Mouse (Mus musculus): Measurements from ENCODE around the gene Mcm7. TPM values are rescaled to one million over a fixed set of nuclear protein-coding genes. Genes with fewer than 3 reads are reported as not detected.
A peak's percentile ranks its signal among the peaks of the same experiment; 100 is the strongest.

Mcm7 gene
- polyA plus RNA-seq, 1 experiment from 2014 or later: 373 TPM

DNA sequence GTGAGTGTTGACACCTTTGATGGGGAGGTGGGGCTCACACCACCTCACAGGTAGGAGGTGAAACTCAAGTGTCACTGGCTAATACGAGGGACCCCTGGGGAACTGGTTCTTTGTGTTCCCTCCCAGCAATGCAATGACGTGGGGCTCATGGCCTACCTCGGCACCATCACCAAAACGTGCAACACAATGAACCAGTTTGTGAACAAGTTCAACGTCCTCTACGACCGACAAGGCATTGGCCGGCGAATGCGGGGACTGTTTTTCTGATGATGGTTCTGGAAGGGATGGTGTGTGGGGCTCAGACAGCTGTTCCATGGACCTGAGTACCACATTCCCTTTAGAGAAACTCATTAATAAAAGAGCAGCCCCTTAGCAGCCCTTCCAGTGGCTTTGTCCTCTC, 8.6 kb downstream of the Mcm7 start:
- peaks cover 36% of the 10 kb centered on the region for H3K36me3 ChIP-seq (ENCODE audit: control insufficient read depth, insufficient read depth, low read length)
- ATAC-seq (replicated peaks; ENCODE audit: low FRiP score) (no peak), DNase-seq (ENCODE audit: low spot score) (no peak)
- H3K9me3 ChIP-seq (ENCODE audit: control insufficient read depth, low read length): no peaks in the 10 kb centered on the region
- H3K27me3 ChIP-seq (ENCODE audit: control insufficient read depth, insufficient read depth, low read length): no peaks in the 10 kb centered on the region
- no peak overlapping the region for H3K27ac ChIP-seq (ENCODE audit: low read depth, low read length)
- H3K4me2 ChIP-seq (ENCODE audit: low read depth, low read length, severe bottlenecking): no peak overlapping the region
- 66% methylated on average over 10 of the region's 10 CpGs for WGBS
- H3K4me1 ChIP-seq (replicated peaks; ENCODE audit: control insufficient read depth, insufficient read depth, low read length): peaks cover 4% of the 10 kb centered on the region; the same call in 1 of the 2 replicates
- no peak overlapping the region for H3K4me3 ChIP-seq (ENCODE audit: low read depth, low read length)
- H3K9ac ChIP-seq (ENCODE audit: low read length): no peak overlapping the region

DNA sequence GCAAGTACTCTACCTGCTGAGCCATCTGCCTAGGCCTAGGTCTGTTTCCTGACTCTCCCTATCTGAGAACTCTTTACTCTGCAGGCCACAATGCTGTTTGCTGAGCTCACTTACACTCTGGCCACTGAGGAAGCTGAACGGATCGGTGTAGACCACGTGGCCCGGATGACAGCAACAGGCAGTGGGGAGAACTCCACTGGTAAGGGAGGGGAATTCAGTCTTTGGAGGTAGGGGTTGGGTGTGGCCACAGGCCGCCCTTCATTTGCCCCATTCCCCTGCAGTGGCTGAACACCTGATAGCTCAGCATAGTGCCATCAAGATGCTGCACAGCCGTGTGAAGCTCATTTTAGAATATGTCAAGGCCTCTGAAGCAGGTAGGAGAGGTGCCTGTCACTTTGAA, 9.2 kb downstream of the Mcm7 start:
- H3K9me3 ChIP-seq (ENCODE audit: control insufficient read depth, low read length): no peaks in the 10 kb centered on the region
- ATAC-seq (replicated peaks; ENCODE audit: low FRiP score) (no peak), DNase-seq (ENCODE audit: low spot score) (no peak)
- peaks cover 4% of the 10 kb centered on the region; the same call in 1 of the 2 replicates for H3K4me1 ChIP-seq (replicated peaks; ENCODE audit: control insufficient read depth, insufficient read depth, low read length)
- no peak overlapping the region for H3K4me2 ChIP-seq (ENCODE audit: low read depth, low read length, severe bottlenecking)
- H3K36me3 ChIP-seq (ENCODE audit: control insufficient read depth, insufficient read depth, low read length): peaks cover 31% of the 10 kb centered on the region; the same call in 1 of the 2 replicates
- no peak overlapping the region for H3K9ac ChIP-seq (ENCODE audit: low read length)
- H3K4me3 ChIP-seq (ENCODE audit: low read depth, low read length): no peak overlapping the region
- H3K27me3 ChIP-seq (ENCODE audit: control insufficient read depth, insufficient read depth, low read length): no peaks in the 10 kb centered on the region
- 76% methylated on average over 6 of the region's 6 CpGs for WGBS
- no peak overlapping the region for H3K27ac ChIP-seq (ENCODE audit: low read depth, low read length)

DNA sequence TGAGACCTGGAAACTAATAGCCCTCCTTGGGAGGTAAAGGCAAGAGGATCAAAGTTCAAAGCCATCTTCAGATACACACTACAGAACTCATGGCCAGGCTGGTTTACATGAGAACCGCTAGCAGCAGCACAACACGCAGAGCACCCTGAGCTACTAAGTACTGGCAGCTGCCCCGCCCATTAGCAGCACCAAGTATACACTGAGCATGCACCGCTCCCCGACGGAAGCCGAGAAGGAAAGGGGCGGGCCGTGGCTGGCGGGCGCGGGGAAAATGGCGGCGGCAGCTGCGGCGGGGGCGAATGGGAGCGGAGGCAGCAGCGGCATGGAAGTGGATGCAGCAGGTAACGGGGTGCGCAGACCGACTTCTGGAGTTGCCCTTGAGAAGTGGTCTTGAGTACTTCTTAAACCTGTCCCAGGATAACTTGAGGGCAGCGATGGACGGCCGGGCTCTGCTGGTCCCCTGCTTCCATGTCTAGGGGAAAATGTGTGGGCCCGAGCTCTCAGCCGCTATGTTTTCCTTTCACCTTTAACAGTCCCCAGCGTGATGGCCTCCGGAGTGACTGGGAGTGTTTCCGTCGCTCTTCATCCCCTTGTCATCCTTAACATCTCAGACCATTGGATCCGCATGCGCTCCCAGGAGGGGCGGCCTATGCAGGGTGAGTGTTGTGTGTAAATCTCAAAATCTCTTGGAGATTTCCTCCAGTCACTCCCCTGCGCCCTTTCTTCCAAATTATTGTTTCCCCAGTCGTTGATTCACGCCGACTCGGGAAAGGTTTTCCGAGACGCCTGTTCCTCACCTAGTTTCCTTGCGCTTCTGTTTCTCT, 11.2 kb downstream of the Mcm7 start, which contains the start of gene Cops6:
Gene Cops6 (plus strand): TSS at position 230 of the 824 bp plus-strand sequence.
- H3K4me1 ChIP-seq (replicated peaks; ENCODE audit: control insufficient read depth, insufficient read depth, low read length): peaks cover 4% of the 10 kb centered on the region; the same call in 1 of the 2 replicates
- no peaks in the 10 kb centered on the region for H3K9me3 ChIP-seq (ENCODE audit: control insufficient read depth, low read length)
- DNase-seq (ENCODE audit: low spot score) (peak; percentile 96), ATAC-seq (replicated peaks; ENCODE audit: low FRiP score) (peak; percentile 95)
- peak within 1 kb of the TSS; percentile 74 for H3K4me3 ChIP-seq (ENCODE audit: low read depth, low read length)
- H3K36me3 ChIP-seq (ENCODE audit: control insufficient read depth, insufficient read depth, low read length): peaks cover 13% of the 10 kb centered on the region; the same call in 1 of the 2 replicates
- 1% methylated on average over 42 of the region's 42 CpGs for WGBS
- peak within 1 kb of the TSS; percentile 54; the same call in 1 of the 2 replicates for H3K27ac ChIP-seq (ENCODE audit: low read depth, low read length)
- H3K9ac ChIP-seq (ENCODE audit: low read length): peak within 1 kb of the TSS; percentile 75
- H3K27me3 ChIP-seq (ENCODE audit: control insufficient read depth, insufficient read depth, low read length): no peaks in the 10 kb centered on the region
- H3K4me2 ChIP-seq (ENCODE audit: low read depth, low read length, severe bottlenecking): peak within 1 kb of the TSS; percentile 53

DNA sequence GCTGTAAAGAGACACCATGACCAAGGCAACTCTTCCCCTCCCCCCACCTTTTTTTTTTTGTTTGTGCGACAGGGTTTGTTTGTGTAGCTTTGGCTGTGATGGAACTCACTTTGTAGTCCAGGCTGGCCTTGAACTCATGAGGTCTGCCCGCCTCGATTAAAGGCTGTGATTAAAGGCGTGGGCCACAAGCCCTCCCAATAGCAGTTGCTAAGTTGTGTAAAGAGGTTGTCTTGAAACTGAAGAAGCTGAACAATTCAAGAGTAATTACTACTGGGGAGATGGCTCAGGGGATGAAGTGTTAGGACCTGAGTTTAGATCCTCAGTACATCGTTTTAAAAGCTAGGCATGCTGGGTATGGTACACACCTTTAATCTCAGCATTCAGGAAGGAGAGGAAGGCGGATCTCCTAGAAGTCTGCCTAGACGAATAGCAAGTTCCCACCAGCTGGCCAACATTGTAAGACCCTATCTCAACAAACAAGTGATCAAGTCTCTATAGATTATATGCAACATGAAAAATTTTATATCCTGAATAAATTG, 11.9 kb downstream of the Mcm7 start:
- Histone ChIP-seq H3K27ac (ENCODE audit: low read depth, low read length) (no peak overlapping the region), H3K36me3 (ENCODE audit: control insufficient read depth, insufficient read depth, low read length) (peaks cover 8% of the 10 kb centered on the region; the same call in 1 of the 2 replicates), H3K4me2 (ENCODE audit: low read depth, low read length, severe bottlenecking) (peak overlapping the region; percentile 40; the same call in 1 of the 2 replicates), H3K27me3 (ENCODE audit: control insufficient read depth, insufficient read depth, low read length) (no peaks in the 10 kb centered on the region), H3K9ac (ENCODE audit: low read length) (peak overlapping the region; percentile 75; the same call in 1 of the 2 replicates), H3K4me1 (replicated peaks; ENCODE audit: control insufficient read depth, insufficient read depth, low read length) (peaks cover 4% of the 10 kb centered on the region; the same call in 1 of the 2 replicates), H3K9me3 (ENCODE audit: control insufficient read depth, low read length) (no peaks in the 10 kb centered on the region), H3K4me3 (ENCODE audit: low read depth, low read length) (peak overlapping the region; percentile 74)
- DNase-seq (ENCODE audit: low spot score) (no peak), ATAC-seq (replicated peaks; ENCODE audit: low FRiP score) (peak; percentile 2; the same call in 1 of the 2 replicates)
- WGBS: 72% methylated on average over 7 of the region's 7 CpGs

DNA sequence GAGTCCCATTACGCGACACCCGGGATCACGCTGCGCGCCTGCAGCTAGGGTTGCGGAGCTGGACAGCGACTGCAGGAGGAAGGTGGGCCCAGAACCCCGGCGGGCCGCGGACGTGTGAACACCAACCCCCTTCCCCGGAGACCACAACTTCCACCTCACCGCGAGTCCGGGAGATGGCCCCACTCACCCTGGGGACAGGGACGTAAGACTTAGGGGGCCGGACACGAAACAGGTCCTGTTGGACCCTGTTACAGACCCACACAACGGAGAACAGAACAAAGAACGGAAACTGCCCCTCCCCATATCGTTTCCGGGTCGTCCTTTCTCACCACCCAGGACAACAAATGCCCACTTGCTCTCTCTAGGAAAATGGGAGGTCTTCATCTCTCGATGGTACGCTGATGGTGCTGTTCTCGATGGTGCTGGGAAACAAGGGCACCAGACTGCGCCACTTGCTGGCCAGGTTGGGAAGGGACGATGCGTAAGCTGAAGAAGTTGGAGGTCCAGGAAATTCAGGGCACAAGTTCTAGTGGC, 16.7 kb downstream of the Mcm7 start, which contains the start of gene Zfp113:
Gene Zfp113 (minus strand): TSS at position 302 of the 534 bp plus-strand sequence.
- Histone ChIP-seq H3K4me2 (ENCODE audit: low read depth, low read length, severe bottlenecking) (peak within 1 kb of the TSS; percentile 69), H3K27me3 (ENCODE audit: control insufficient read depth, insufficient read depth, low read length) (no peaks in the 10 kb centered on the region), H3K4me3 (ENCODE audit: low read depth, low read length) (peak within 1 kb of the TSS; percentile 82), H3K27ac (ENCODE audit: low read depth, low read length) (peak within 1 kb of the TSS; percentile 93), H3K4me1 (replicated peaks; ENCODE audit: control insufficient read depth, insufficient read depth, low read length) (peaks cover 2% of the 10 kb centered on the region; the same call in 1 of the 2 replicates), H3K36me3 (ENCODE audit: control insufficient read depth, insufficient read depth, low read length) (peaks cover 7% of the 10 kb centered on the region), H3K9me3 (ENCODE audit: control insufficient read depth, low read length) (no peaks in the 10 kb centered on the region), H3K9ac (ENCODE audit: low read length) (peak within 1 kb of the TSS; percentile 97)
- peak; percentile 89 for DNase-seq (ENCODE audit: low spot score)
- peak; percentile 97 for ATAC-seq (replicated peaks; ENCODE audit: low FRiP score)
- under 1% methylated on average over 31 of the region's 31 CpGs for WGBS

DNA sequence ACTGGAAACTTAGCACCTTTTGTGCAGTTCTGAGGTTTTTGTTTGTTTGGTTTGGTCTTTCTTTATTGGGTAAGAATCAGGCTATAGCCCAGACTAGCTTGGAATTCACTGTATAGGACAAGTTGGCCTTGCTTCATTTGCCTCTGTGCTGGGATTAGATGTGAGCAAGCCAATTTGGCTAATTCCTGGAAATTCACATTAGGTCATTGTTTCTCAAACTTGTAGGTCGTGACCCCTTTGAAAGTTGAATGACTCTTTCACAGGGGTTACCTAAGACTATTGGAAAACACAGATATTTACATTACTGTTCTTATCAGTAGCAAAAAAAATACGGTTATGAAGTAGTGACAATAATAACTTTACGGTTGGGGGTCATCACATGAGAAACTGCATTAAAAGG, 17.8 kb downstream of the Mcm7 start:
- peak overlapping the region; percentile 69 for H3K4me2 ChIP-seq (ENCODE audit: low read depth, low read length, severe bottlenecking)
- ATAC-seq (replicated peaks; ENCODE audit: low FRiP score) (no peak), DNase-seq (ENCODE audit: low spot score) (no peak)
- peak overlapping the region; percentile 82 for H3K4me3 ChIP-seq (ENCODE audit: low read depth, low read length)
- 84% methylated on average over 3 of the region's 3 CpGs for WGBS
- no peaks in the 10 kb centered on the region for H3K9me3 ChIP-seq (ENCODE audit: control insufficient read depth, low read length)
- peaks cover 10% of the 10 kb centered on the region for H3K36me3 ChIP-seq (ENCODE audit: control insufficient read depth, insufficient read depth, low read length)
- H3K9ac ChIP-seq (ENCODE audit: low read length): peak overlapping the region; percentile 97
- no peaks in the 10 kb centered on the region for H3K27me3 ChIP-seq (ENCODE audit: control insufficient read depth, insufficient read depth, low read length)
- H3K4me1 ChIP-seq (replicated peaks; ENCODE audit: control insufficient read depth, insufficient read depth, low read length): peaks cover 2% of the 10 kb centered on the region; the same call in 1 of the 2 replicates
- no peak overlapping the region for H3K27ac ChIP-seq (ENCODE audit: low read depth, low read length)

DNA sequence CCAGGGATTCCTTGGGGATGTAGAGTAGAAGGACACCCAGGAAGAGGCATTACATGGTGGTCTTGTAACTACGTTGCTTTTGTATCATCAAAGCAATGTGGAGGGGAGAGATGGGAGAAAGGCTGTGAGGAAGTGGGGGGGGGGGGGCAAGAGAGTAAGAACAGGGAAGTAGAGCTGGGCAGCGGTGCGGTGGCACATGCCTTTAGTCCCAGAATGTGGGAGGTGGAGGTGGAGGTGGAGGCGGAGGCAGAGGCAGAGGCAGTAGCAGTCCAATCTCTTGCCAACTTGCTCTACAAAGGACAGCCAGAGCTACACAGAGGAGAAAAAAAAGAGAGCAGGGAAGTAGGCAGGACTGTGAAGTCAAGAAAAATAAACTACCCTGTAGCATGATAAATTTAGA, 33.6 kb downstream of the Mcm7 start:
- Histone ChIP-seq H3K27ac (ENCODE audit: low read depth, low read length) (no peak overlapping the region), H3K9ac (ENCODE audit: low read length) (no peak overlapping the region), H3K36me3 (ENCODE audit: control insufficient read depth, insufficient read depth, low read length) (peaks cover 11% of the 10 kb centered on the region; the same call in 1 of the 2 replicates), H3K27me3 (ENCODE audit: control insufficient read depth, insufficient read depth, low read length) (no peaks in the 10 kb centered on the region), H3K4me3 (ENCODE audit: low read depth, low read length) (no peak overlapping the region), H3K9me3 (ENCODE audit: control insufficient read depth, low read length) (no peaks in the 10 kb centered on the region), H3K4me2 (ENCODE audit: low read depth, low read length, severe bottlenecking) (no peak overlapping the region), H3K4me1 (replicated peaks; ENCODE audit: control insufficient read depth, insufficient read depth, low read length) (no peaks in the 10 kb centered on the region)
- DNase-seq (ENCODE audit: low spot score) (no peak), ATAC-seq (replicated peaks; ENCODE audit: low FRiP score) (no peak)
- WGBS: 85% methylated on average over 4 of the region's 4 CpGs

DNA sequence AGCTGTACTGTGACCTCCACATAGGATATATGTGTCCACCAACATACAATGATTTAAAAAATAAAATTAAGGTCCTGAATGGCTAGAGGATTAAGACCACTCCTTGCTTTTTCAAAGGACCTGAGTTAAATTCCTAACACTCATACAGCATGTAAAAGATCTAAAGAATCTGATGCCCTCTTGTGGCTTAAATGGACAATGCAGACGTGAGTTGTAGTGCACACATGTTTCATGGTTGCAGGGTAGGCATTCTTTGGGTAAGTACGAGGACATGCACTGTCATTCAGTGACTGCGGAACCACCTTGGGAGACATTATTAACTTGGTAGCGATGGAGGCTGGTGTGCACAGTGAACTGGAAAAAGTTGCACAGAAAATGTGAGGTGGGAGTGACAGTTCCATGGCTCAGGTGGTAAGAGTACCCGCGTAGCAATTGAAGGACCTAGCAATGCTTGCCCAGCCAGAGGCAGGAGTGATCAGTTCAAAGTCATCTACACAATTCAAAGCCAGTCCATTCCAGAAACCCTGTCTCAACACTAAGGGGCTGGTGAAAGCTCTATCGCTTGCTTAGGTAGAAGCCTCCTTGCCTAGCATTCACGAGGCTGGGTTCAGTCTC, 34.2 kb downstream of the Mcm7 start:
- no peak overlapping the region for H3K4me2 ChIP-seq (ENCODE audit: low read depth, low read length, severe bottlenecking)
- peaks cover 12% of the 10 kb centered on the region; the same call in 1 of the 2 replicates for H3K36me3 ChIP-seq (ENCODE audit: control insufficient read depth, insufficient read depth, low read length)
- no peaks in the 10 kb centered on the region for H3K9me3 ChIP-seq (ENCODE audit: control insufficient read depth, low read length)
- no peaks in the 10 kb centered on the region for H3K4me1 ChIP-seq (replicated peaks; ENCODE audit: control insufficient read depth, insufficient read depth, low read length)
- H3K27ac ChIP-seq (ENCODE audit: low read depth, low read length): no peak overlapping the region
- ATAC-seq (replicated peaks; ENCODE audit: low FRiP score) (no peak; the same call in 1 of the 2 replicates), DNase-seq (ENCODE audit: low spot score) (no peak)
- no peaks in the 10 kb centered on the region for H3K27me3 ChIP-seq (ENCODE audit: control insufficient read depth, insufficient read depth, low read length)
- no peak overlapping the region for H3K4me3 ChIP-seq (ENCODE audit: low read depth, low read length)
- WGBS: 70% methylated on average over 8 of the region's 8 CpGs
- H3K9ac ChIP-seq (ENCODE audit: low read length): no peak overlapping the region
